Mouse (Mus musculus): ENCODE measurements at regions not wholly inside any gene's neighbourhood (a gene's known extent, or its start where the extent isn't known, plus 50 kb on each side); places are given as distances from the start of the nearest gene placed in this dataset.

- H3K79me2 ChIP-seq (ENCODE audit: inconsistent target): no peaks in the 10 kb centered on the region
- WGBS (ENCODE audit: missing documents): 96% methylated on average over 2 of the region's 2 CpGs
- no peaks in the 10 kb centered on the region for H3K36me3 ChIP-seq (ENCODE audit: inconsistent target)
- H3K27ac ChIP-seq: no peak overlapping the region
- H3K4me3 ChIP-seq (ENCODE audit: inconsistent target): no peak overlapping the region
Observed at GRCm38 (mm10) chr13:32556396-32556795, 217.9 kb upstream of the Gmds start.

DNA sequence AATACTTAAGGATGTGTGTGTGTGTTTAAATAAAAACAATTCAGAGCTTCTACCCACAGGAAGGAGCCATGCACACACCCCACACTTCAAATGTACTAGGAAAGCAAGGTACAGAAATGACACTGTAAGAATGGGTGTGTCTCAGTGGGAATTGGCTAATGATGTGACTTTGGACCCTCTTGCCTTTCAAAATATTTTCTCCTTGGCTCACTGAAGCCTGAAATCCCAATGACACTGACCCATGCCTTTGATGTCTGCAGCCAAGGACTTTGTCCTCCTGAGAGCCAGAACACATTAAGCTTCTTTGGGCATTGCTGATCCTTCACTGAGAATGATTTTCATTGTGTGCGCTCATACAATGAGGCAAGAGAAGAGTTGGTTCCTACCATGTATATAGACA lies 216.5 kb upstream of the Gmds start:
- no peaks in the 10 kb centered on the region for H3K79me2 ChIP-seq (ENCODE audit: inconsistent target)
- 100% methylated on average over 1 of the region's 1 CpGs for WGBS (ENCODE audit: missing documents)
- no peaks in the 10 kb centered on the region for H3K36me3 ChIP-seq (ENCODE audit: inconsistent target)
- no peak overlapping the region for H3K27ac ChIP-seq
- H3K4me3 ChIP-seq (ENCODE audit: inconsistent target): no peak overlapping the region

DNA sequence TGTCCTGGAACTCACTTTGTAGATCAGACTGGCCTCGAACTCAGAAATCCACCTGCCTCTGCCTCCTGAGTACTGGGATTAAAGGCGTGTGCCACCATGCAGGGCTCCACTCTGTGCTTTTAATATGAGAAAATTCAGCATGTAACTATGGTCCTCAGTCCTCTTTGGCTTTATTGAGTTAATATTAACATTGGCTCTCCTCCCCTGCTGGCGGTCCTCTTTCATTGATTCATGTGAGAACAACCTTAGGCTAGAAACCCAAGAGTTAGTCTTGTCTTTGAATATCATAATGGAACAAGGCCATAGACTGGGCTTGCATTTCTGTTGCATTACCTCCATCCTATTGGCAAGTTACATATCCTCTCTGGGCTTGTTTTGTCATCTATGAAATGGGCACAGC lies 216.1 kb upstream of the Gmds start:
- no peak overlapping the region for H3K4me3 ChIP-seq (ENCODE audit: inconsistent target)
- H3K79me2 ChIP-seq (ENCODE audit: inconsistent target): no peaks in the 10 kb centered on the region
- 91% methylated on average over 3 of the region's 3 CpGs for WGBS (ENCODE audit: missing documents)
- no peaks in the 10 kb centered on the region for H3K36me3 ChIP-seq (ENCODE audit: inconsistent target)
- H3K27ac ChIP-seq: no peak overlapping the region

GRCm38 (mm10) chr13:32553136-32553535 lies 214.6 kb upstream of the Gmds start:
- H3K27ac ChIP-seq: no peak overlapping the region
- no peaks in the 10 kb centered on the region for H3K79me2 ChIP-seq (ENCODE audit: inconsistent target)
- WGBS (ENCODE audit: missing documents): 93% methylated on average over 4 of the region's 4 CpGs
- H3K4me3 ChIP-seq (ENCODE audit: inconsistent target): no peak overlapping the region
- H3K36me3 ChIP-seq (ENCODE audit: inconsistent target): no peaks in the 10 kb centered on the region

- 93% methylated on average over 3 of the region's 3 CpGs for WGBS (ENCODE audit: missing documents)
- no peaks in the 10 kb centered on the region for H3K79me2 ChIP-seq (ENCODE audit: inconsistent target)
- H3K36me3 ChIP-seq (ENCODE audit: inconsistent target): no peaks in the 10 kb centered on the region
Observed at GRCm38 (mm10) chr13:32550113-32550512, 211.6 kb upstream of the Gmds start.

GRCm38 (mm10) chr13:32547126-32547525 lies 208.6 kb upstream of the Gmds start:
- WGBS (ENCODE audit: missing documents): 89% methylated on average over 7 of the region's 7 CpGs
- H3K36me3 ChIP-seq (ENCODE audit: inconsistent target): no peaks in the 10 kb centered on the region
- no peak overlapping the region for H3K4me3 ChIP-seq (ENCODE audit: inconsistent target)
- H3K79me2 ChIP-seq (ENCODE audit: inconsistent target): no peaks in the 10 kb centered on the region
- no peak overlapping the region for H3K27ac ChIP-seq

More at GRCm38 (mm10) chr13:32550113-32550512, 211.6 kb upstream of the Gmds start:
- H3K27ac ChIP-seq: no peak overlapping the region
- no peak overlapping the region for H3K4me3 ChIP-seq (ENCODE audit: inconsistent target)

DNA sequence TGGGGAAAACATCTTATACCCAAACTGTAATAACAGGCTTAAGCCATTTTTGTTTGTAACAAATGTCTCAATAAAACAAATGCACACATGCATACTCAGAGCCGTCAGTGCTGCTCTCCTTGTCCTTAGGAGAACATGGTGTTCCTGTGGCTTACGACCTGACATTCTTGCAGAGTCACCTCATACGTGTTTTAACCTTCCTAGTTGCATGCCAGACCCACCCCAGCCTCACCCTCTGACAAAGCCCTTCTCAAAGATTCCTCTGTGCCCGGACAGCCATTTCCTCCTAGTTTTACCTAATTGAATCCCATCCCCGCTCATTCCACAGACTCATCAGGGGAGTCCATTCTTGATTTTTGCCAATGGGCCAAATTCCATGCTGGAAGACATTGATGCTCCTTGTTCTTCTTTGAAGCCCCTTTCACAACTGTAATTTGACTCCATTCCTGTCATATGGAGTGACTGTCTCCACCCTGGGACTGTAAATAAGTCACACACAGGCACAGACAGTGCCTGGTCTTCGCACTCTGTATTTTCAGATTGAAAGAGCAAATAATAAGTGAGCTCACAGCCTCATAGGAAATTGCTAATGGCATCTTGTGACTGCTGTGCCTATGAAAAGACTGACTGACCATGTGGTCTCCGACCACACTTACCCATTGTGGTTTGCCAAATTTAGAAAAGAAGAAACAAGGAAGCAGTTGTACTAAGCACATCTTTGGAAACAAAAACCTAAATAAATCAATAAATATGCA lies 206.6 kb upstream of the Gmds start:
- peak overlapping the region; percentile 88 for H3K27ac ChIP-seq
- WGBS (ENCODE audit: missing documents): 56% methylated on average over 7 of the region's 7 CpGs

DNA sequence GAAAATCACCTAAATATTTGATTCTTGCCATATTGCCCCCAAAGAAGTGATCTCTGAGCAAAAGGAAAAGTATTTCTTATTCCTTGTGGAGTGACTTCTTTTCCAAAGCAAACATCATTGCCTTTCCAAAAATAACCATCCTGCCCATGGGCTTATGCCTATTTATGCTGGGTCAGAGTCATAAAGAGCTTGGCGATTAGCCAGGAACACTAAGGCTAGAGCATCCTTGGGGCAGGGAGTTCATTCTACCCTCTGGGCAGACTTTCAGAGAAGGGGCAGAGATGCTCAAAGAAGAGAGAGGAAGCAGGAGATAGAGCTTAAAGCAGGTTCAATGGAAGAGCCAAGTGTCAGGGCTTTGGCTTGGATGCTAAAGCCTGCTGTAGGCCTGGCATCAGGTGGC lies 203.1 kb upstream of the Gmds start:
- H3K27ac ChIP-seq: no peak overlapping the region
- no peak overlapping the region for H3K4me3 ChIP-seq (ENCODE audit: inconsistent target)
- no peaks in the 10 kb centered on the region for H3K36me3 ChIP-seq (ENCODE audit: inconsistent target)
- WGBS (ENCODE audit: missing documents): 100% methylated on average over 1 of the region's 1 CpGs
- H3K79me2 ChIP-seq (ENCODE audit: inconsistent target): no peaks in the 10 kb centered on the region

More for the DNA sequence above, 206.6 kb upstream of the Gmds start:
- Histone ChIP-seq H3K36me3 (ENCODE audit: inconsistent target) (no peaks in the 10 kb centered on the region), H3K4me3 (ENCODE audit: inconsistent target) (no peak overlapping the region), H3K79me2 (ENCODE audit: inconsistent target) (no peaks in the 10 kb centered on the region)

DNA sequence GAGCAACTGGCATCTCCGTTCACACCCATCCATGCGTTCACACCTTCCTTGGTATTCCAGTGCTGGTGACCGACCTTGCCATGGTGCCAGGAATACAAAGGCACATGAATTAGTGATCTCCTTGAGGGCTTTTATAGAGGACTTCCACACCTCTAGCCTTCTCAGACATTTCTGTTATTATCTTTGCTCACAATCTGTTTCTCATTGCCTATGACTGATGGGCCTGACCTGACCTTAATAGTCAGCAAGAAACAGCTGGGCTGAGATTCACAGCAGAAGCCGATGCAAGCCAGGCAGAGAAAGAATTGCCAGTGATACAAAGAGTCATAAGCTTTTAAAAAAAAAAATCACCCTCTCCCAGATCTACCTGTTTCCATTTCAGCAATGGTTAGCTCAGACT lies 197.7 kb upstream of the Gmds start:
- no peak overlapping the region for H3K4me3 ChIP-seq (ENCODE audit: inconsistent target)
- no peaks in the 10 kb centered on the region for H3K79me2 ChIP-seq (ENCODE audit: inconsistent target)
- no peaks in the 10 kb centered on the region for H3K36me3 ChIP-seq (ENCODE audit: inconsistent target)
- WGBS (ENCODE audit: missing documents): 99% methylated on average over 4 of the region's 4 CpGs
- no peak overlapping the region for H3K27ac ChIP-seq

DNA sequence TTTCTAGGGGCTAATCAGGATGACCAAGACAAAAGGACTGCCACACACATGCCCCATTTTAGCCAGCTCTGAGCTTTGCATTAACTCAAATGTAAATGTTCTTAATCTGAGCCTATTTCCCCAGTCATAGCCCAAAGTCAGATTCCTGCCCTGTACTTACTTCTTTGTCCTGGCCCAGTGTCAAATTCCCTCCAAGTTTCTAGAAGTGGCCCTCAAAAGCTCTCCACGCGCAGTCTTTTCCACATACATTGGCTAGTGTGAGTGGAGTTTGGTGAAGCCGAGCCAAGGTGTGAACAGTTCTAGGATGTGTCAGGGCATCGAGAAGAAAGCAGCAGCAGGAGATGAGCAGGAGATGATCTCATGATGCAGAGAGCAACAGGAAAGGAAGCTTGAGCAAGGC lies 197.1 kb upstream of the Gmds start:
- H3K4me3 ChIP-seq (ENCODE audit: inconsistent target): no peak overlapping the region
- H3K27ac ChIP-seq: no peak overlapping the region
- no peaks in the 10 kb centered on the region for H3K36me3 ChIP-seq (ENCODE audit: inconsistent target)
- WGBS (ENCODE audit: missing documents): 88% methylated on average over 4 of the region's 4 CpGs
- no peaks in the 10 kb centered on the region for H3K79me2 ChIP-seq (ENCODE audit: inconsistent target)

GRCm38 (mm10) chr13:32530926-32531512 lies 192.5 kb upstream of the Gmds start:
- WGBS (ENCODE audit: missing documents): 98% methylated on average over 3 of the region's 3 CpGs
- no peaks in the 10 kb centered on the region for H3K36me3 ChIP-seq (ENCODE audit: inconsistent target)
- H3K27ac ChIP-seq: no peak overlapping the region
- no peak overlapping the region for H3K4me3 ChIP-seq (ENCODE audit: inconsistent target)
- no peaks in the 10 kb centered on the region for H3K79me2 ChIP-seq (ENCODE audit: inconsistent target)

- Histone ChIP-seq H3K27ac (no peak overlapping the region), H3K36me3 (ENCODE audit: inconsistent target) (no peaks in the 10 kb centered on the region), H3K4me3 (ENCODE audit: inconsistent target) (no peak overlapping the region), H3K79me2 (ENCODE audit: inconsistent target) (no peaks in the 10 kb centered on the region)
- WGBS (ENCODE audit: missing documents): 90% methylated on average over 16 of the region's 16 CpGs
Observed at GRCm38 (mm10) chr13:32518611-32519344, 180.2 kb upstream of the Gmds start.

- no peaks in the 10 kb centered on the region for H3K79me2 ChIP-seq (ENCODE audit: inconsistent target)
- 95% methylated on average over 8 of the region's 8 CpGs for WGBS (ENCODE audit: missing documents)
- no peak overlapping the region for H3K4me3 ChIP-seq (ENCODE audit: inconsistent target)
- H3K36me3 ChIP-seq (ENCODE audit: inconsistent target): no peaks in the 10 kb centered on the region
- H3K27ac ChIP-seq: no peak overlapping the region
Observed at GRCm38 (mm10) chr13:32517514-32517913, 179.0 kb upstream of the Gmds start.

- H3K4me3 ChIP-seq (ENCODE audit: inconsistent target): no peak overlapping the region
- H3K79me2 ChIP-seq (ENCODE audit: inconsistent target): no peaks in the 10 kb centered on the region
- whole genome bisulfite sequencing (ENCODE audit: missing documents): 76% methylated on average over 5 of the region's 5 CpGs
- H3K36me3 ChIP-seq (ENCODE audit: inconsistent target): no peaks in the 10 kb centered on the region
- no peak overlapping the region for H3K27ac ChIP-seq
Observed at GRCm38 (mm10) chr13:32509231-32510023, 170.9 kb upstream of the Gmds start.

Measured in macrophage (primary cell).